Mouse (Mus musculus) small intestine, adult 2 months (tissue): ENCODE results near the gene Acp4.

Source experiments
- CTCF ChIP-seq: fragments of 200-500 bp; IDR thresholded peaks from 2 replicates; pipeline ENCODE4 v1.5.1; 2012; ENCODE audit warnings: low read depth, mild to moderate bottlenecking, control low read depth, inconsistent platforms, low read length, moderate library complexity, mixed read lengths; ENCODE audit not compliant: insufficient replicate concordance, insufficient read length; ENCODE audit errors: extremely low read depth
- POLR2A ChIP-seq: fragments of 200-500 bp; IDR thresholded peaks from 2 replicates; pipeline ENCODE4 v1.6.1; 2012; ENCODE audit warnings: low read depth, mild to moderate bottlenecking, control low read depth, inconsistent platforms, low read length, moderate library complexity

DNA sequence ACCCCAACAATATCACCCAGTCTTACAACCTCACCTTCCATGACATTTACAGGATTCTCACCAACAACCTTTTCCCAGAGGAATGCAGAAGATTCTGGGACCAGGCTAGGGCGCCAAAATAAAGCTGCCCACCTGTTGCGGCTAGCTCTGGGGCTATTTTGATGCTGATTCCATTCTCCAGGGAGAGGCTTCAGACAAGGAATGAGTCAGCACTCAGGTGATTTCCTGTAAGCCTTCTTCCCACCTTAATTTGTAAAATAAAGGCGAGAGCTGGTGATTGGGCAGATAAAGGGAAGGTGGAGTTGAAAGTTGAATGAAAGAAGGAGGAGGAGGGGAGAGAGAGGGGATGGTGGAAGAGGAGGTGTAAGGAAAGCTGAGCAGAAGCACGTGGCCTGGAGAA is 34.2 kb upstream of the Acp4 start:
- no peak for TF ChIP-seq CTCF
- TF ChIP-seq POLR2A = no peak
